Mouse (Mus musculus) limb, embryonic 13.5 days (tissue): ENCODE measurements around the gene Kcnmb3. TPM values are rescaled to one million over a fixed set of nuclear protein-coding genes. Genes with fewer than 3 reads are reported as not detected.
A peak's percentile ranks its signal among the peaks of the same experiment; 100 is the strongest.

Experiments
- ATAC-seq: fragments of 200-750 bp; cut with Nextera tagmentation; 2 replicates; pipeline ENCODE4 v1.8.0; 2017; ENCODE audit warnings: low read depth, moderate number of reproducible peaks, moderate TSS enrichment; ENCODE audit not compliant: low FRiP score
- H3K27ac ChIP-seq: fragments of 300-500 bp; sonication (generic); 2 replicates; pipeline ENCODE4 v1.5.1; 2015; ENCODE audit warnings: inconsistent platforms, mild to moderate bottlenecking, moderate library complexity
- H3K27me3 ChIP-seq: fragments of 300-500 bp; sonication (generic); 2 replicates; pipeline ENCODE4 v1.6.1; 2015; ENCODE audit warnings: mild to moderate bottlenecking, inconsistent platforms
- H3K36me3 ChIP-seq: fragments of 300-500 bp; sonication (generic); 2 replicates; pipeline ENCODE4 v1.6.1; 2015; ENCODE audit warnings: inconsistent platforms, mild to moderate bottlenecking, moderate library complexity
- H3K4me1 ChIP-seq: fragments of 300-500 bp; sonication (generic); 2 replicates; pipeline ENCODE4 v1.6.1; 2015; ENCODE audit warnings: inconsistent platforms
- H3K4me2 ChIP-seq: fragments of 300-500 bp; sonication (generic); replicated peaks from 2 replicates; pipeline ENCODE4 v1.6.1; 2015; ENCODE audit warnings: inconsistent platforms, mild to moderate bottlenecking, moderate library complexity
- H3K4me3 ChIP-seq: fragments of 300-500 bp; sonication (generic); 2 replicates; pipeline ENCODE4 v1.5.1; 2015; ENCODE audit warnings: moderate library complexity, mild to moderate bottlenecking, inconsistent platforms
- H3K9ac ChIP-seq: fragments of 300-500 bp; sonication (generic); 2 replicates; pipeline ENCODE4 v1.6.1; 2015; ENCODE audit warnings: mild to moderate bottlenecking, inconsistent platforms
- H3K9me3 ChIP-seq: fragments of 300-500 bp; sonication (generic); 2 replicates; pipeline ENCODE4 v1.6.1; 2016; ENCODE audit warnings: inconsistent platforms
- WGBS: fragments of 180-500 bp; shearing (Covaris S2); methylation state at CpG from one replicate; pipeline ENCODE4 v1.1.7; 2015; 5-methylcytosine and 5-hydroxymethylcytosine counted together
- polyA plus RNA-seq: library from polyadenylated mRNA; unstranded; fragments of >200 nt; fragmentation: Nextera tagmentation; extraction: Ambion mirVana; gene quantifications from 2 replicates; pipeline ENCODE4 v1.2.1, GENCODE M21; 2015

Gene Kcnmb3
- 0.10 TPM in 1 of 2 replicates, not detected in the other for polyA plus RNA-seq

- Histone ChIP-seq H3K4me1 (no peaks in the 10 kb centered on the region), H3K36me3 (no peaks in the 10 kb centered on the region), H3K27me3 (no peaks in the 10 kb centered on the region), H3K4me3 (no peak within 1 kb of the TSS), H3K9ac (no peak within 1 kb of the TSS), H3K4me2 (no peak within 1 kb of the TSS), H3K9me3 (no peaks in the 10 kb centered on the region), H3K27ac (no peak within 1 kb of the TSS)
- no peak for ATAC-seq
- WGBS: 74% methylated on average over 11 of the region's 11 CpGs
These were observed at the start of gene Kcnmb3 for GRCm38 (mm10) chr3:32492097-32493090. Kcnmb3 (minus strand) TSS chr3:32492231.

GRCm38 (mm10) chr3:32538091-32538490, 46.1 kb upstream of the Kcnmb3 start:
- Histone ChIP-seq H3K9me3 (no peaks in the 10 kb centered on the region), H3K4me1 (no peaks in the 10 kb centered on the region), H3K27me3 (no peaks in the 10 kb centered on the region), H3K36me3 (peaks cover 78% of the 10 kb centered on the region), H3K4me3 (no peak overlapping the region), H3K9ac (no peak overlapping the region), H3K27ac (no peak overlapping the region), H3K4me2 (no peak overlapping the region)
- 89% methylated on average over 5 of the region's 5 CpGs for WGBS
- ATAC-seq: no peak

- Histone ChIP-seq H3K36me3 (peaks cover 76% of the 10 kb centered on the region), H3K27ac (no peak overlapping the region), H3K9ac (no peak overlapping the region), H3K27me3 (no peaks in the 10 kb centered on the region), H3K4me2 (no peak overlapping the region), H3K4me1 (no peaks in the 10 kb centered on the region), H3K4me3 (no peak overlapping the region), H3K9me3 (no peaks in the 10 kb centered on the region)
- ATAC-seq: no peak
- 95% methylated on average over 1 of the region's 1 CpGs for WGBS
These were observed 45.5 kb upstream of the Kcnmb3 start for GRCm38 (mm10) chr3:32537556-32537955.

- H3K4me3 ChIP-seq: no peak overlapping the region
- H3K27me3 ChIP-seq: no peaks in the 10 kb centered on the region
- WGBS: 79% methylated on average over 1 of the region's 1 CpGs
- H3K4me2 ChIP-seq: no peak overlapping the region
- H3K4me1 ChIP-seq: no peaks in the 10 kb centered on the region; the same call in 1 of the 2 replicates
- no peak overlapping the region for H3K9ac ChIP-seq
- H3K36me3 ChIP-seq: peaks cover 73% of the 10 kb centered on the region
- H3K27ac ChIP-seq: no peak overlapping the region
- no peaks in the 10 kb centered on the region for H3K9me3 ChIP-seq
- ATAC-seq: no peak
These were observed 43.7 kb upstream of the Kcnmb3 start for GRCm38 (mm10) chr3:32535692-32536091.

- Histone ChIP-seq H3K4me2 (peak overlapping the region; percentile 68), H3K9ac (peak overlapping the region; percentile 83), H3K27ac (no peak overlapping the region), H3K9me3 (peaks cover 7% of the 10 kb centered on the region; the same call in 1 of the 2 replicates), H3K27me3 (no peaks in the 10 kb centered on the region), H3K4me1 (peaks cover 6% of the 10 kb centered on the region), H3K4me3 (peak overlapping the region; percentile 88), H3K36me3 (peaks cover 37% of the 10 kb centered on the region)
- 12% methylated on average over 5 of the region's 5 CpGs for WGBS
- ATAC-seq: no peak
These were observed 38.0 kb upstream of the Kcnmb3 start for GRCm38 (mm10) chr3:32530041-32530440.

- H3K36me3 ChIP-seq: peaks cover 31% of the 10 kb centered on the region
- WGBS: under 1% methylated on average over 42 of the region's 47 CpGs
- peak within 1 kb of the TSS; percentile 88 for H3K4me3 ChIP-seq
- H3K4me1 ChIP-seq: peaks cover 6% of the 10 kb centered on the region
- ATAC-seq: peak; percentile 99
- no peaks in the 10 kb centered on the region for H3K27me3 ChIP-seq
- H3K9ac ChIP-seq: peak within 1 kb of the TSS; percentile 83
- H3K4me2 ChIP-seq: peak within 1 kb of the TSS; percentile 68
- peaks cover 7% of the 10 kb centered on the region; the same call in 1 of the 2 replicates for H3K9me3 ChIP-seq
- peak within 1 kb of the TSS; percentile 33; the same call in 1 of the 2 replicates for H3K27ac ChIP-seq
These were observed 37.4 kb upstream of the Kcnmb3 start, which contains the start of gene Mfn1 for GRCm38 (mm10) chr3:32529303-32529898. Mfn1 (plus strand) TSS chr3:32529465.

- peaks cover 12% of the 10 kb centered on the region; the same call in 1 of the 2 replicates for H3K9me3 ChIP-seq
- no peak overlapping the region for H3K9ac ChIP-seq
- no peak overlapping the region for H3K4me2 ChIP-seq
- H3K4me1 ChIP-seq: peaks cover 6% of the 10 kb centered on the region
- H3K27me3 ChIP-seq: no peaks in the 10 kb centered on the region
- no peak overlapping the region for H3K4me3 ChIP-seq
- no peak overlapping the region for H3K27ac ChIP-seq
- ATAC-seq: no peak
- peaks cover 37% of the 10 kb centered on the region for H3K36me3 ChIP-seq
- WGBS: 92% methylated on average over 4 of the region's 4 CpGs
These were observed 35.1 kb upstream of the Kcnmb3 start for GRCm38 (mm10) chr3:32527181-32527580.

- Histone ChIP-seq H3K36me3 (peaks cover 42% of the 10 kb centered on the region), H3K27ac (no peak overlapping the region), H3K4me1 (peaks cover 22% of the 10 kb centered on the region), H3K27me3 (no peaks in the 10 kb centered on the region), H3K9me3 (no peaks in the 10 kb centered on the region), H3K4me3 (no peak overlapping the region), H3K9ac (no peak overlapping the region), H3K4me2 (no peak overlapping the region)
- no peak for ATAC-seq
These were observed 21.5 kb upstream of the Kcnmb3 start for GRCm38 (mm10) chr3:32513528-32513927.

- no peak overlapping the region for H3K4me3 ChIP-seq
- H3K27ac ChIP-seq: no peak overlapping the region
- H3K4me2 ChIP-seq: no peak overlapping the region
- H3K9ac ChIP-seq: no peak overlapping the region
- no peaks in the 10 kb centered on the region for H3K27me3 ChIP-seq
- H3K36me3 ChIP-seq: peaks cover 36% of the 10 kb centered on the region
- no peak for ATAC-seq
- 93% methylated on average over 7 of the region's 7 CpGs for WGBS
- H3K4me1 ChIP-seq: peaks cover 22% of the 10 kb centered on the region
- no peaks in the 10 kb centered on the region for H3K9me3 ChIP-seq
These were observed 20.8 kb upstream of the Kcnmb3 start for GRCm38 (mm10) chr3:32512686-32513284.

GRCm38 (mm10) chr3:32511191-32511550, 19.1 kb upstream of the Kcnmb3 start:
- H3K27ac ChIP-seq: no peak overlapping the region; the same call in 1 of the 2 replicates

GRCm38 (mm10) chr3:32510375-32511190, 18.6 kb upstream of the Kcnmb3 start:
- Histone ChIP-seq H3K4me3 (peak overlapping the region; percentile 82), H3K9ac (peak overlapping the region; percentile 93), H3K36me3 (peaks cover 14% of the 10 kb centered on the region), H3K9me3 (no peaks in the 10 kb centered on the region), H3K27ac (peak overlapping the region; percentile 44; the same call in 1 of the 2 replicates), H3K4me1 (peaks cover 25% of the 10 kb centered on the region), H3K4me2 (peak overlapping the region; percentile 72), H3K27me3 (no peaks in the 10 kb centered on the region)
- WGBS: under 1% methylated on average over 61 of the region's 69 CpGs
- ATAC-seq: peak; percentile 90

More at GRCm38 (mm10) chr3:32511191-32511550, 19.1 kb upstream of the Kcnmb3 start:
- H3K9ac ChIP-seq: peak overlapping the region; percentile 93
- 5% methylated on average over 13 of the region's 13 CpGs for whole genome bisulfite sequencing
- H3K27me3 ChIP-seq: no peaks in the 10 kb centered on the region
- no peak for ATAC-seq
- peak overlapping the region; percentile 82 for H3K4me3 ChIP-seq
- H3K4me2 ChIP-seq: peak overlapping the region; percentile 72
- H3K36me3 ChIP-seq: peaks cover 19% of the 10 kb centered on the region
- no peaks in the 10 kb centered on the region for H3K9me3 ChIP-seq
- H3K4me1 ChIP-seq: peaks cover 25% of the 10 kb centered on the region
